In the genomic region with DNA sequence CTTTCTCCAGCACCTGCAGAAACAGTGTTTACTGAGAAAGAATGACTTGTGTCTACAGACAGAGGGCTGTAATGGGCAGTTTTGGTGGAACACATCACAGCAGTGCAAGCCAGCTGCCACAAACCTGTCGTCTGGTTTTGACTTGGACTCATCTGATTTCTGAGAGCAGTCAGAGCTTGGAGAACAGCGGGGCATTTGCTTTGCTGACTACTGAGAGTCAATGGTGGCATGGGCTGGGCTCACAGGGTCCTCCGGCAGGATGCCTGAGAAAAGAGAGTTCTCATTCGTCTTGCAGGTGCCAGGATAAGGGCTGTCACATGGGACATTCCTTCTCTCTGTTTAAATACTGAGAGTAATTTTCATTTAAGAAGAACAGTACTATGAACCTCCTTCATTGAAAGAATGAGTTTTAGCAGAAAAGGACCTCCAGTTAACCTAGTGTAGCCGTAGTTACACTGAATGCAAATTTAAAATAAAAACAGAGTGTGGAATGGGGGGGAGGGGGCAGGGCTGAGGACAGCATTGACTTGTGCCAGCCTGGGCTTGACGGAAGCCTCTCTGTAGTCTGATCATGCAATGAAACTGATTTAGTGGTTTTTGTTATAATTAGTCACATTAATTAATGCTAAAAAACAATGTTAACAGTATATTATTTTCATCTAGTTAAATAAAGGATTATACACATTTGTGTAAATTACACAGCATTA, we compare ENCODE assay signal across 16 mouse cellular contexts.
DNase-seq lines count a peak whose midpoint lies in the region; ATAC-seq and TF ChIP-seq lines count a peak whose summit lies in the region.
"Had no signal": no experiment of that assay in that cellular context is flagged by ENCODE, and none has a peak within 500 bp of the region (broad histone marks: within the 10 kb centered on the region; RNA-seq: fewer than 3 reads in every experiment).

No protein-coding gene starts in this region.

- H3K27ac ChIP-seq in hindbrain, embryonic 16.5 days (ENCODE audit: low read depth, low read length): no peak overlapping the region
- H3K27ac ChIP-seq in hindbrain, embryonic 12.5 days: no peak overlapping the region
- 0 out of 2 replicates have a peak overlapping the region, but pooled peaks have one; percentile 33 for H3K27ac ChIP-seq in midbrain, embryonic 10.5 days (replicated peaks)
- H3K27ac ChIP-seq in midbrain, embryonic 14.5 days (replicated peaks; ENCODE audit: low read depth, low read length): no peak overlapping the region
- no peak overlapping the region for H3K27ac ChIP-seq in forebrain, postnatal 0 days (ENCODE audit: low read depth, low read length)
- H3K27ac ChIP-seq: embryonic facial prominence, embryonic 13.5 days; hindbrain, embryonic 14.5 days; limb, embryonic 13.5 days; neural tube, embryonic 13.5 days had no signal

- no peaks in the 10 kb centered on the region for H3K36me3 ChIP-seq in hindbrain, embryonic 16.5 days (ENCODE audit: control insufficient read depth, insufficient read depth, low read length)
- no peaks in the 10 kb centered on the region for H3K36me3 ChIP-seq in hindbrain, embryonic 12.5 days
- no peaks in the 10 kb centered on the region for H3K36me3 ChIP-seq in midbrain, embryonic 10.5 days
- H3K36me3 ChIP-seq in midbrain, embryonic 14.5 days (ENCODE audit: control insufficient read depth, insufficient read depth, low read length): no peaks in the 10 kb centered on the region
- H3K36me3 ChIP-seq in forebrain, postnatal 0 days (ENCODE audit: insufficient read depth): no peaks in the 10 kb centered on the region
- H3K36me3 ChIP-seq: embryonic facial prominence, embryonic 13.5 days; limb, embryonic 13.5 days; neural tube, embryonic 13.5 days had no signal

- H3K4me1 ChIP-seq in hindbrain, embryonic 16.5 days (ENCODE audit: control insufficient read depth, insufficient read depth, low read depth, low read length): peaks cover 14% of the 10 kb centered on the region
- H3K4me1 ChIP-seq in hindbrain, embryonic 12.5 days: peaks cover 20% of the 10 kb centered on the region
- peaks cover 37% of the 10 kb centered on the region for H3K4me1 ChIP-seq in midbrain, embryonic 10.5 days
- H3K4me1 ChIP-seq in midbrain, embryonic 14.5 days (ENCODE audit: control insufficient read depth, insufficient read depth, low read length): 0 out of 2 replicates have a peak, but pooled peaks cover 6% of the 10 kb centered on the region
- peaks cover 28% of the 10 kb centered on the region for H3K4me1 ChIP-seq in forebrain, postnatal 0 days (ENCODE audit: insufficient read depth)

- no peak for TF ChIP-seq CTCF in forebrain, postnatal 0 days (IDR thresholded peaks at IDR 0.05; ENCODE audit: low read depth)

- no peaks in the 10 kb centered on the region for H3K9me3 ChIP-seq in hindbrain, embryonic 16.5 days (ENCODE audit: control insufficient read depth, low read length)
- H3K9me3 ChIP-seq in hindbrain, embryonic 12.5 days (replicated peaks): no peaks in the 10 kb centered on the region
- no peaks in the 10 kb centered on the region for H3K9me3 ChIP-seq in midbrain, embryonic 10.5 days (replicated peaks)
- H3K9me3 ChIP-seq in midbrain, embryonic 14.5 days (ENCODE audit: control insufficient read depth, low read length): no peaks in the 10 kb centered on the region
- H3K9me3 ChIP-seq in forebrain, postnatal 0 days (ENCODE audit: low read length): no peaks in the 10 kb centered on the region
- H3K9me3 ChIP-seq: embryonic facial prominence, embryonic 13.5 days; limb, embryonic 13.5 days; neural tube, embryonic 13.5 days had no signal

- no peak overlapping the region for H3K9ac ChIP-seq in hindbrain, embryonic 16.5 days (ENCODE audit: low read depth, low read length)
- H3K9ac ChIP-seq in hindbrain, embryonic 12.5 days: no peak overlapping the region
- no peak overlapping the region for H3K9ac ChIP-seq in midbrain, embryonic 14.5 days (replicated peaks; ENCODE audit: low read length)
- no peak overlapping the region for H3K9ac ChIP-seq in forebrain, postnatal 0 days
- H3K9ac ChIP-seq: embryonic facial prominence, embryonic 13.5 days; hindbrain, embryonic 14.5 days; limb, embryonic 13.5 days; neural tube, embryonic 13.5 days had no signal

- no peak overlapping the region for H3K4me2 ChIP-seq in hindbrain, embryonic 16.5 days (ENCODE audit: low read length)
- H3K4me2 ChIP-seq in hindbrain, embryonic 12.5 days (replicated peaks): no peak overlapping the region
- no peak overlapping the region for H3K4me2 ChIP-seq in midbrain, embryonic 14.5 days (ENCODE audit: low read length)
- no peak overlapping the region for H3K4me2 ChIP-seq in forebrain, postnatal 0 days (ENCODE audit: low read depth)
- H3K4me2 ChIP-seq: embryonic facial prominence, embryonic 13.5 days; hindbrain, embryonic 14.5 days; limb, embryonic 13.5 days; liver, embryonic 11.5 days; neural tube, embryonic 13.5 days had no signal

- peak; percentile 55 to 56 for DNase-seq in cerebellum, postnatal 10 days
- DNase-seq in cerebellum, adult 9-10 months: no peak
- DNase-seq in midbrain, embryonic 10.5 days (ENCODE audit: low spot score): no peak
- DNase-seq in midbrain, embryonic 14.5 days: no peak
- DNase-seq in forebrain, postnatal 0 days: no peak
- DNase-seq in ovary, adult 18-20 months (ENCODE audit: low spot score): no peak

- 36% methylated on average over 6 of the region's 6 CpGs for WGBS in hindbrain, embryonic 16.5 days
- 53% methylated on average over 6 of the region's 6 CpGs for WGBS in hindbrain, embryonic 12.5 days
- 63% methylated on average over 6 of the region's 6 CpGs for WGBS in midbrain, embryonic 10.5 days
- 47% methylated on average over 6 of the region's 6 CpGs for WGBS in midbrain, embryonic 14.5 days
- 27% methylated on average over 6 of the region's 6 CpGs for WGBS in forebrain, postnatal 0 days

- H3K27me3 ChIP-seq in hindbrain, embryonic 16.5 days (replicated peaks; ENCODE audit: control insufficient read depth, insufficient read depth, low read length): no peaks in the 10 kb centered on the region
- no peaks in the 10 kb centered on the region for H3K27me3 ChIP-seq in hindbrain, embryonic 12.5 days
- no peaks in the 10 kb centered on the region for H3K27me3 ChIP-seq in midbrain, embryonic 10.5 days (ENCODE audit: low read depth, poor library complexity, severe bottlenecking)
- no peaks in the 10 kb centered on the region for H3K27me3 ChIP-seq in midbrain, embryonic 14.5 days (ENCODE audit: control insufficient read depth, insufficient read depth, low read length)
- H3K27me3 ChIP-seq in forebrain, postnatal 0 days (ENCODE audit: insufficient read depth, low read length): no peaks in the 10 kb centered on the region
- H3K27me3 ChIP-seq: CH12.LX; embryonic facial prominence, embryonic 13.5 days; limb, embryonic 13.5 days; megakaryocyte, embryonic 14.5 days; neural tube, embryonic 13.5 days had no signal

- ATAC-seq in hindbrain, embryonic 16.5 days: 0 out of 2 replicates have a peak, but pooled peaks have one; percentile 40
- no peak for ATAC-seq in hindbrain, embryonic 12.5 days (ENCODE audit: low FRiP score)
- ATAC-seq in midbrain, embryonic 14.5 days (ENCODE audit: low FRiP score, low TSS enrichment): no peak
- peak; percentile 45 for ATAC-seq in forebrain, postnatal 0 days
- ATAC-seq: lung, postnatal 0 days had no signal

- no peak overlapping the region for H3K4me3 ChIP-seq in hindbrain, embryonic 16.5 days (ENCODE audit: low read length)
- H3K4me3 ChIP-seq in hindbrain, embryonic 12.5 days: no peak overlapping the region
- H3K4me3 ChIP-seq in midbrain, embryonic 10.5 days: no peak overlapping the region
- no peak overlapping the region for H3K4me3 ChIP-seq in midbrain, embryonic 14.5 days (replicated peaks; ENCODE audit: low read depth, low read length)
- H3K4me3 ChIP-seq in forebrain, postnatal 0 days (ENCODE audit: low read depth, low read length): no peak overlapping the region
- H3K4me3 ChIP-seq: embryonic facial prominence, embryonic 13.5 days; limb, embryonic 13.5 days; megakaryocyte, embryonic 14.5 days; neural tube, embryonic 13.5 days had no signal

Comparison
In these comparisons a context has a peak if more than half of its experiments do, and no peak if none do; other contexts are left out.
1. DNase-seq: peak in cerebellum, postnatal 10 days (2 of 2); none in cerebellum, adult 9-10 months (single experiment), midbrain, embryonic 10.5 days (single experiment), midbrain, embryonic 14.5 days (single experiment), forebrain, postnatal 0 days (single experiment) and ovary, adult 18-20 months (single experiment).
2. ATAC-seq: peak in hindbrain, embryonic 16.5 days (single experiment) and forebrain, postnatal 0 days (single experiment); none in hindbrain, embryonic 12.5 days (single experiment) and midbrain, embryonic 14.5 days (single experiment).